Mouse (Mus musculus) A20 (cell line): Measurements from ENCODE around the gene Fam19a2.

Experiments used
- DNase-seq: peaks from one replicate; pipeline ENCODE4 v3.0.0-alpha.2; 2011; ENCODE audit warnings: low read depth, low spot score

Fam19a2 gene

GRCm38 (mm10) chr10:123721952-123722460 is 458.2 kb downstream of the Fam19a2 start:
- no peak for DNase-seq

GRCm38 (mm10) chr10:123723641-123724040 is 459.8 kb downstream of the Fam19a2 start:
- no peak for DNase-seq

DNA sequence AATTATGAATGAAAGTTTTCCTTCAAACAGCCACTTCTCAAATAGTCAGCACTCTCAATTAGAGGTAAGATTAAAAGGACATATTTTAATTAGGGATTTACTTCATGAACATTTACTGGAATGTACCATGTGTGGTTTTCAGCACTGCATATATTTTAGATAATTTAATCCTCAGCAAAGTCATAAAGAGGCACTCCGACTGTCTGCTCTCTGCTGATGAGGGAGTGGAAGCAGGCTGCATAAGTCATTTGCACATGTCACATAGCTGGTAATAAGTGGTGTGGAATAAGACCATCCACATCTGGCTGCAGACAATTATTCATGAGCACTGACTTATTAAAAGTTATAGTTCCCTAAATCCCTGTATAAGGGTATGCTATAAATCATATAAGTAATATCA is 484.5 kb downstream of the Fam19a2 start:
- no peak for DNase-seq

- no peak for DNase-seq
Measured at GRCm38 (mm10) chr10:123751676-123752280, 488.0 kb downstream of the Fam19a2 start.

GRCm38 (mm10) chr10:123752755-123753154 is 489.0 kb downstream of the Fam19a2 start:
- DNase-seq, result no peak

DNA sequence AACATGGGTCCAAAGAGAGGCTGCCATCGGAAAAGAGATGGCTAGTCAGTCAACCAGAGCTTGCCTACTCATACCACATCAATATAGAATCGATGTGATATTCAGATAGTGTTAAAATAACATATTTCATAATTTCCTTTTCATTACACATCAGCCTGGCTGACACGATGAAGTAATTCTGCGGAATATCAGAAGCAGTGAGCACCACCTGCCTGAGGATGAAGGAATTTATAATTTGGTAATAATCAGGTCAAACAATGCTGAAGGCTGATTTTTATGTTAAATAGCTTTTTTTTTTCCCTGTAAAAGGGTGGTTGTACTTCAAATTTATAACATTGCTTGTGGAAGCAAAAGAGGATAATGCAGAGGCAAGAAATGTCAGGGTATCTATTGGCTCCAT is 490.2 kb downstream of the Fam19a2 start:
- no peak for DNase-seq

DNA sequence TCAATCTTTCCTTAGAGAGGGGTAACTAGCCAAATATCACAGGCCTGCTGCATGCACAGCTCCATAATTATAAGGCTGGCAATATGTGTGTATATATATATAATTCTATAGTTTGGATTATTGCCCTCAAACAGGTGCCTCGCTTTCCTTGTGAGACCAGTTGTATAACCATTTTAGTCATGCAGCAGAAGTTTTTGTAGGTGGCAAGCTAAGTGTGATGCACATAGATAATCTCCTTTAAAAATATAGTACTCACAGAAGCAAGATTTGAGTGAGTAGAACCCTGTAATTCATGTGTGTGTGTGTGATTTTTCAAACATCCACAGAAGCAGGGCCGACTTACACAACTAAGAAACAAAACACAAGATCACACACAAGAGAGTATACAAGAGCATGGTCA is 525.6 kb downstream of the Fam19a2 start:
- no peak for DNase-seq
